Mouse (Mus musculus): ENCODE results near the gene Snx11.
"Not testable (repeated sequence)": the region's sequence is repeated elsewhere in the genome, so short reads cannot be mapped to it uniquely, and the experiment has no call there.

Snx11 gene

DNA sequence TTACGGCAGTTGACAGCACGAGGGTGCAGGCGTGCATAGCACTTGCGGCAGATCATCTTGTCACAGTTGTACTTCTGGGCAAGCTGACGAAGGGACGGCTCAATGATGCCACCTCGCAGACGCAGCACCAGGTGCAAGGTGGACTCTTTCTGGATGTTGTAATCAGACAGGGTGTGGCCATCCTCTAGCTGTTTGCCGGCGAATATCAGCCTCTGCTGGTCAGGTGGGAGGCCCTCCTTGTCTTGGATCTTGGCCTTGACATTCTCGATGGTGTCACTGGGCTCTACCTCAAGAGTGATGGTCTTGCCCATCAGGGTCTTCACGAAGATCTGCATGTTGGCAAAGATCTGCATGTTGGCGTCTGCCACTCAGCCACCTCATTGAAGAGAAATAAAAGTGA, 18.1 kb upstream of the Snx11 start:
- no peak for DNase-seq (ENCODE audit: low read depth)

DNA sequence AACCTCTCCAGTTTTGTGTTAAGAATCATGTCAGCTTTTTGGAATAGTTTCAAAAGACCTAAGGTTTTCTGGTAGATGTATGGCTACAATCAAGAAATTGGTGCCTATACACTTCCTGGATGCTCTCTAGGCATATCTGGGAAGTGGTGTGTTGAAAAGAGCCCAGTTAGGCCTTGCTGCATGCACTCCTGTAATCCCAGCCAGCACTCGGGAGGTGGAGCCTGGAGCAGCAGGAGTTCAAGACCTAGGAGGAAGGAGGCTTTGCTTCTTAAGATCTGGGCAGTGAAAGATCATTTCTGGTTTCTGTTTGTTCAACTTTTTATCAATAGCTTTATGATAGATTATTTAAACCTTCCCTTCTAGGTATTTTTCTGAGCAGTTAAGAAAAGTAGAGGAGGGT, 13.3 kb upstream of the Snx11 start:
- DNase-seq (ENCODE audit: low read depth) = peak; percentile 46

- DNase-seq (ENCODE audit: low read depth) = no peak
These were observed 12.6 kb upstream of the Snx11 start for GRCm38 (mm10) chr11:96789990-96790389.

DNA sequence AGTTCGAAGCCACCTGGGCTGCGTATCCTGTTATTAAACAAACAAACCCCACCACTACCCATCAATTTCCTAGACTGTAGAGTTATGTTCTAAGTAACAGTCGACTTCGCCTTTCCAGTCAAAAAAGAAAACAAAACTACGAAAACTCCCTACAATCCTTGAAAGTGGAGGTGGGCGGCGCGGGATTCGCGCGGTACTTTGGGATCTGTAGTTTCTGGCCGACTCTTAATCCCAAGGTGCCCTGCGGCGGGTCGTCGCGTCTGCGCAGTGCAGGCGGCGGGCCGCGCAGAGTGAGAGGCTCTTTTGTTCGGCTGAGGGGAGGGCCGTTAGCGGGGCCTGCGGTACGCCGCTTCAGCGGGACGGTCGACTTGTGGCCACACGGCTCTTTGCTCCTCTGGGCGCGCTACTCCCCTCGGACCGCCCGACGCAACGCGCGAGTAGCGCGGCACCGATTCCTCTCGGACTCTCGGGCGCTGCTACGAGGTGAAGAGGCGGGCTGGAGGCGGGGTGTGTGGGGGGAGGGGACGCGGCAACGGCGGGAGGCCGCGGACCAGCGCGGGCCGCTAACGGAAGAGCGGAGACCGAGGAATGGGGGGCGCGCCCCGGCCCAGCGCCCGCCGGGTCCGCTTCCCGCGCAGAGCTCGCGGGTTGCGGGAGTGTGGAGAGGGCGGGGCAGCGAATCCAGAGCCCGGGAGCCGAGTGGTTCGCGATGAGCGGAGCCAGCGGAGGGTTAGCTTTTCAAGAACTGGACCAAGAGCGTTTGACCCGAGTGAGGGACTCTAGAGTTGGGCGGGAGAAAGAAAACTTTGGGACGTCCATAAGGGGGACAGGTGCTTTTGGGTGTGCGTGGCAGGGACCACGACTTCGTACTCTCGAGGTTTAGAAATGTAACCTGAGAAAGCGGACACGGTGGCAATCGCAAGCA, 11.8 kb upstream of the Snx11 start, which contains the start of gene Cbx1:
Gene Cbx1 (plus strand): TSS at position 257 of the 925 bp plus-strand sequence.
- peak; percentile 95 for DNase-seq (ENCODE audit: low read depth)

- DNase-seq (ENCODE audit: low read depth) = peak; percentile 74
These were observed 9.5 kb upstream of the Snx11 start for GRCm38 (mm10) chr11:96786731-96787450.

GRCm38 (mm10) chr11:96784847-96785246, 7.5 kb upstream of the Snx11 start:
- DNase-seq (ENCODE audit: low read depth) = peak; percentile 86

DNA sequence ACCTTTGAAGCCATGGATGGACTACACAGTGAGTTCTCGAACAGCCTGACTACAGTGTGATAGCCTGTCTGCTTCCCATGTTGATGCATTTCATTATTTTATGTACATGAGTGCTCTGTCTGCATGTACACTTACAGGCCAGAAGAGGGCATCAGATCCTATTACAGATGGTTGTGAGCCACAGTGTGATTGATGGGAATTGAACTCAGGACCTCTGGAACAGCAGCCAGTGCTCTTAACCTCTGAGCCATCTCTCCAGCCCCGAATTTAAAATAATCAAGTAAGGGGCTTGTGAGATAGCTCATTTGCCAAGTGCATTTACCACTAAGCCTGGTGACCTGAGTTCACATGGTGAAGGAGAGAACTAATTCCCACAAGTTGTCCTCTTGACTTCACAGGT, 4.1 kb upstream of the Snx11 start:
- DNase-seq (ENCODE audit: low read depth) = no peak

GRCm38 (mm10) chr11:96780306-96780705, 2.9 kb upstream of the Snx11 start:
- no peak for DNase-seq (ENCODE audit: low read depth)

- not testable (repeated sequence) for DNase-seq (ENCODE audit: low read depth)
These were observed 785 bp upstream of the Snx11 start for GRCm38 (mm10) chr11:96778061-96778627.

DNA sequence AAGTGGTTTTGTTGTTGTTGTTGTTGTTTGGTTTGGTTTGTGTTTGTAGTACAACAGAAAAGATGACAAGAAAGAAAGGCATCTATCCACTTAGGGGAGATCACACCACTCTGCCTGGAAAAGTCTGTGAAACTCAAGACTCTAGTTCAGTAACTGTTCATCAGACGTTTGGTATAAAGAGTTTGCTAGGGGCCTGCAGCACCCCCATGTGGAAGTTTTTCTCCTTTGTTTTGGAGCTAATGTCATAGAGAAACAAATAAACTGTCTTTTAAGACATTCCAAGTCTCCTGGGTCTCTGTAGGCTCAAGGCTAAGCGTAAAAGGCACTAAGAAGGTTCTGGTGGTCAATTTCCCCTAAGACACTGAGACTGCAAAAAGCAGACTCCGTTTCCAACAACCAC, 1.3 kb downstream of the Snx11 start:
- peak; percentile 70 for DNase-seq (ENCODE audit: low read depth)

DNA sequence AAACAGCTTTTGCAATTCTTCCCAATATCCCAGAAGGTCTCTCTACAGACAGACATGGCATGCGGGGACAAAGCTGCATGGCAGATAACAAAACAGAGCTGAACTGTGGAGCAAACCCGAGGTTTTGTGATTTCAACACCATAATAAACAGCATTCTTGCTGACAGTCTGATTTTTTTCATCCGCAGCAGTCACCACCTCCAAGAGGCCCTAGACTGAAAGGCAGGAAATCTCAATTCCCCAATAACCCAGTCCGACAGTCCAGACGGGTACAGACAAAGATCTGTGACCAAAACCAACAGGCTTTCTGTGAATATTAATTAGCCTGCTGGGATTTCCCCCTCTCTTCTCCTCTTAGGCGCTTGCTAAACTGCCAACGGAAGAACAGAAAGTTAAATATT, 1.7 kb downstream of the Snx11 start:
- DNase-seq (ENCODE audit: low read depth) = no peak

- DNase-seq (ENCODE audit: low read depth) = no peak
These were observed 2.3 kb downstream of the Snx11 start for GRCm38 (mm10) chr11:96775063-96775462.

GRCm38 (mm10) chr11:96774536-96774935, 2.8 kb downstream of the Snx11 start:
- DNase-seq (ENCODE audit: low read depth) = peak; percentile 57

DNA sequence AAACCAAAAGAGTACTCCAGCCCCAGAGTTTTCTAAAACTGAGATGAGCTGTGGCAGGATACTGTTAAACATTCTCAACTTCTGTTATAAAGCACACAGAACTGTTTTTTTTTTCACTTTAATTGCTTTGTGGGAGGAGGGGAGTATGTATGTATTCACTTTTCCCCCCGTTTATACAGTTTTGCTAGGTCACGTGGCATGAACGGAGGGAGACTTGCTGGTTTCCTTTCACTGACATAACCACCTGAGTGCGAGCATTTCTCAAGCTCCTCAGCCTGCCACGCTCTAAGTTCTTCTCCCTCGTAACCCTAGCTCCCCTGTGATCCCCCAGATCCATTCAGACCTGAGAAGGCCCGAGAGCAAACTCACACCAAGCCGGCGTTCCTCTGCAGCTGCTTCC, 4.9 kb downstream of the Snx11 start:
- DNase-seq (ENCODE audit: low read depth) = no peak

GRCm38 (mm10) chr11:96771274-96771975, 5.9 kb downstream of the Snx11 start:
- DNase-seq (ENCODE audit: low read depth) = no peak

GRCm38 (mm10) chr11:96768240-96768639, 9.1 kb downstream of the Snx11 start:
- no peak for DNase-seq (ENCODE audit: low read depth)

- no peak for DNase-seq (ENCODE audit: low read depth)
These were observed 10.3 kb downstream of the Snx11 start for GRCm38 (mm10) chr11:96767096-96767495.

GRCm38 (mm10) chr11:96766555-96766954, 10.8 kb downstream of the Snx11 start:
- peak; percentile 80 for DNase-seq (ENCODE audit: low read depth)

GRCm38 (mm10) chr11:96765645-96766044, 11.7 kb downstream of the Snx11 start:
- no peak for DNase-seq (ENCODE audit: low read depth)

DNA sequence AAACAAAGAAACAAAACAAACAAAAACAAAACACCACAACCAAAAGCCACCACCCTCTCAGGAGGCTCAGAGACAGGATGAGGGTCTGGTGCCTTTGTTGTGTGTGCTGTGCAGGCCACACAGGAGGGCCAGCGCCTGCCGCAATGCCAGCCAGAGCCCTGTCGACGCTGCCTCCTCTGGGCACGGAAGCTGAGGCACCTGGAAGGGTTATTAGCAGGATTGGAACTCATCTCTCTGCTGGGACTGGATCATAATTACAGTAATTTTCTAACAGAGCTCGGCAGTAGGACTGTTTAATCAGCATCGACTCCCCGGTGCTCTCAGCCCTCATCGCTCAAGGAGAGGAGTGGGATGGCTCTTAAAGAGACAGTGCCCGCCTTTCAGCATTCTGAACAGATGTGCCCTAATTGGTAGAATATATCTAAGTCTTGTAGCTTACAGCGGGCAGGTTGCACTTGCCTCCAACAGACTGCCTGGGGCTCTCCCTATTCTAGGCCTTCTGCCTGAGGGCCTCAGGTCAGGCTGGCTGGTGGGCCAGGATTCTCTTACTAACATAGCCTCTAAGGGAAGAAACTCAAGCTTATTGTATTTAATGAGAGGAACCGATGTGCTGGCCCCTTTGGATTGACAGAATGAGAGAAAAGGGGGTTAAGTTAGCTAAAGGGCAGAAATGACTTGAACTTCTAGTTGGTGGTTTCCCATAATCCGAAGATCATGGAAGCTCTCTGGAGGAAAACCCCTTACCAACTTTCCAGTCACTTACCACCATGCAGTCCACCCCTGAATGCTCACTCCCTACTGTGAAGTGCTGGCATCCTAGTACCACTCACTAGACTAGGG, 12.6 kb downstream of the Snx11 start:
- DNase-seq (ENCODE audit: low read depth) = no peak
